Mouse (Mus musculus) stomach, postnatal 0 days (tissue): ENCODE measurements around the gene Srgap1.

ENCODE experiments used
- CTCF ChIP-seq: IDR thresholded peaks from 2 replicates; pipeline ENCODE4 v1.5.1; 2016; ENCODE audit warnings: antibody characterized with exemption, low read depth, mild to moderate bottlenecking, moderate library complexity
- EP300 ChIP-seq: optimal IDR thresholded peaks from 2 replicates; pipeline ENCODE3; 2016; ENCODE audit warnings: antibody characterized with exemption

DNA sequence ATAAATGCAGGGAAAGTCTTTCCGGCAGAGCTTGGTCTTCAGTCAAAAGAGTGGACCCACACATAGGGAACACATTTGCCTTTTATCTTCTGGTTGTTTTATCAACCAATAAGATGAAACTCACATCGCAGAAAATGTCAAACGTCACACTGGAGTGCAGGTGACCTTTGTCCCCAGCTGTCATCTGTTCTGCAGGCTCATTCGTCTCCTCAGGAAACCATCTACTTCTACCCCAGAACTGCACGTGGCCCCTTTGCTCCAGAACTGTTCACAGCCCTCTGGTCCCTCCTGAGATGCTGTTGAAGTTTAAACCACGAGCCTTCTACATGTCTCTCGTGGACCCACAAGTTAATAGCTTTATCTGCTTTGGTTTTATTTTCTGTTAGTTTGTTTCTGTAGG lies 168.3 kb downstream of the Srgap1 start:
- TF ChIP-seq EP300 (no peak), CTCF (no peak)
